Mouse (Mus musculus): ENCODE results near the gene Atp1b1.

The Atp1b1 gene

DNA sequence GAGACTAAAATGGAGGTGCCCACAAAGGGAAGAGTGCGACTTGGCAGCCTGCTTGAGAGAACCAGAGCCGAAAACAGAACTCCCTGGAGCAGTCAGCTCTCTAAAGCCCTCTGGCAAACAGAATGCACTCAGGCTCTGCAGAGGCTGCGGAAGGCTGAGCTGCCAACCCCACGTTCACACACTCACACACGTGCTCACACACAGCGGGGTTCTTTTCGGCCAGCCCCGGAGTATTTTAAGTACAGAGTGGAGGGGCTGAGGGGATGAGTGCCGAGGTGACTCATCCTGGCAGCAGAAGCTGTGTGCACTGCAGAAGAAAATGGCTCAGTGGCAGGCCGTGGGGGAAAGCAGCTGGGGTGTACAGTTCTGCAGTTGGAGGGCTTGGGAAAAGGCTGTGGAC, 3.6 kb upstream of the Atp1b1 start:
- DNase-seq, result peak; percentile 75

DNA sequence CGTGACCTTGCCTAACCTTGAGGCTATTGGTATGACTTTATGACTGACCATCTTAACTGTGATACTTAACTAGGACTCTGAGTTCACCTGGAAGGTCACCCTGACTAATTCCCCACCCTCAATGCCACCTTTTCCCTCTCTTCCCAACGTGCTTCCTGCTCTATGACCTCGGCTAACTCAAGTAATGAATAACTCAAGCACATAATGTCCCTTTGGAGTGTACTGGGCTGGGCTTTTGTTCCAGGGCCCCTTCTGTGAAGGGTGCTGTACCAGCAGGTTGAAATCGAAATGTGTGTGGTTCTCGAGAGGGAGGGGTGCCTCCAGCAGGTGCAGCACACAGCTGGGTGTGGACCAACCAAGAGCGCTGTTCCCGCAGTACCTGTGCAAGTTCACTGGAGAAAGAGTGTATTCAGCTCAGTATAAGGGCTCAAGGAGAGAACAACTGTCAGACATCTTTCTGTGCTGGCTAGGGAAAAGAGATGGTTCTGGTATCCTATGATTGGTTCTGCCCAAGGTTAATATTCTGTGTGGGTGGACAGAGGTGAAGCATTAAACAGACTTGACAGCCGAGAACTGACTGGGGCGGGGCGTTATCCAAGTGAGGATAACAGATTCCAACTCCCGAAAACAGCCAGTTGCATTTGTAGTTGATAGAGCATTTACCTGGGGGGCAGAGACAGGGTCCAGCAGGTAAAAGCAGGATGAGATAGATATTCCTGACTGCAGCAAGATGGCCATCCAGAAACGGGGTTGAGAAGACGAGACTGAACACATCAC, 3.0 kb upstream of the Atp1b1 start:
- no peak for DNase-seq

DNA sequence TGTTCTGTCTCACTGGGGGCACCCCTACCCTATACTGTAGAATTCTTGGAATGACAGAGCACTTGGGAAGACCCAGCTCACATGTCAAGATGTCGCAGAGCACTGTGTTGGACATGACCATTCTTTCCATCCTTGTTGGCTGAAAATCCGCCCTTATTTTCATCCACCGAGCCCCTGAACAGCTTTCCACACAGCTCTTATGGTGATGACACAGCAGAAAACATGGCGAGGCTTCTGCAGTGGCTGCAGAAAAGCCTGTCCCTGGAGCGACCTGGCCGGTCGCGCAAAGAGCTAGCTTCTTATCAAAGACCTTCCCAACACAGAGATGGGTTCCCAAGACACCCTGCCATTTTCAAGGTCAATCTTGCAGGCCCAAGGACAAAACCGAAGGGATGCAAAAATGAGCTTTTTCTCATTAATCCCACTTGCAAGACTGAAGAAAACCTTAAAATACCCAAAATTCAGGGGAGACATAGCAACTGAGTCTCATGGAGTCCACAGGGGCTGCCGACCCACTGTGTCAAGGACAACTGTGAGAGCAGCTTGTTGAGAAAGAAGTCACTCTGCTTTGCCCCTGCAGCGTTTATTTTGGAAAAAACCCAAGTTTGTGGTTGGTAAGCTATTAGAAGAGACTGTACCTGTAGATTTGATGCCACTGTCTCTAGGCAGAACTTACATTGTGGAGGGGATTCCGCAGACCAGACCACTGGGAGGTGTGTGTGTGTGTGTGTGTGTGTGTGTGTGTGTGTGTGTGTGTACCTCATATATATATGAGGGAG, 1.2 kb upstream of the Atp1b1 start:
- no peak for DNase-seq

GRCm38 (mm10) chr1:164458621-164459051, 481 bp upstream of the Atp1b1 start:
- no peak for DNase-seq

DNA sequence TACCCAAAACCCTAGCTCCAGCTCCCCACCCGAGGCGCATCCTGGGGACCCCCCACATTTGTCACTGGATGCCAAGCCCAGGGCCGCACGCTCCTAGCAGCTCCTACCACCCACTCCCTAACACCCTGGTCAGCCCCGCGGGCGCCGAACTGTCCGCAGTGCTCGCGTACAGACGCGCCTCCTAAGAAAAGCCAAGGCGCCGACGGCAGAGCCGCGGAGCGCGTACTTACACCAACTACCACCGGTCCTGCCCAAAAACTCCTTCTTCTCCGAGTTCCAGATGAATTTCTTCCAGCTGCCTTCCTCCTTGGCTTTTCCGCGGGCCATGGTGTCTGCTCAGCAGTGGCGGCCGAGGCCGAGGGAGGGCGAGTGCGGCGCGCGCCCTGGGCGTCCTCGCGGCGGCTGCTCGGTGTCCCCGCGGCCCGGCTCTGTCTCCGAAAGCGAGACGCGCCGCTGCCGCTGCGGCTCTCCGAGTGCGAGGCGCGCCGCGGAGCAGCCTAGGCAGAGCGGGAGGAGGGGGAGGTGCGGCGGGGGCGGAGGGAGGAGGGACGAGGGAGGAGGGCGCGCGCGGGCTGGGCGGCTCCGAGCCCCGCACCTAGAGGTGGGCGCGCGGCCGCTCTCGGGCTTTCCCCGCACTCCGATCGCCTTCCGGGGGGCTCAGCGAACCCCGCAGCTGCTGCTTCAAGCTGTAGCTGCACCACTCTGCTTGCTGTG, 467 bp downstream of the Atp1b1 start:
- peak; percentile 53 for DNase-seq

DNA sequence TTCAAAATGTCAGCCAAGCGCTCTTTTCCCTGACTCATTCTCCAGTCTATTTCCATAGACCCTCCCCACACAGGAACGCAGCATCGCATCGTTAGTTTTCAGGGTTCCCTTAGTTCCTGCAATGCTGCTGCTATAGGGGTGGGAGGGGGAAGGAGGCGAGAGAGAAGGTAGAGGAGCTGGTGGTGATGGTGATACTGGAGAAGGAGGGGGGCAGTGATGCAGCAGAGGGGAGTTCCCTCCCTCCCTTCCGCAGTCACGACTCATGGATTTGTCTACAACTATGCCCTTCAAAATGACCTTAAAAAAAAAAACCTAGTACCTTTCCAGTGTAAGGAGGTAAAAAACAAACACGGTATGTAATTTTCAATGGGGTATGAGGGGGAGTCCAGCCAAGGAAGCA, 1.4 kb downstream of the Atp1b1 start:
- DNase-seq, result peak; percentile 47

- DNase-seq, result peak; percentile 58
Measured at GRCm38 (mm10) chr1:164456065-164456464, 2.1 kb downstream of the Atp1b1 start.

DNA sequence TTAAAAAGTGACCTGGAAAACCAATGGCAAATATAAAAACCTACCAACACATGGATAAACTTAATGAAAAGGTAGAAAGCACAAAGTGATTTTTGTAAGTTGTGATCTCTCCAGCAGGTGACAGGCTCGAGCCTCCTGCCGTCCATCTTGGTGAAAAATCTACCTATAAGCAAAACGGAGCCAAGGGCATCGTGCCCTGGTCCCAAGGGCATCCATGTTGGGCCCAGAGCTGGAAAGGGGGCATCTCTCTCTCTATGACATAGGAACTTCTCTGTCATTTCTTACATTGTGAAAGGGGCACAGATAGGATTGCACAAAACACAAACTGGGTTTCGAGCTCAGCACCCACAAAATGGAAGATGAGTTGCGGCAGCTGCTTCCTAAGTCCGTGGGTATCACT, 2.5 kb downstream of the Atp1b1 start:
- DNase-seq, result peak; percentile 52

GRCm38 (mm10) chr1:164454747-164455400, 3.3 kb downstream of the Atp1b1 start:
- DNase-seq, result peak; percentile 61

DNA sequence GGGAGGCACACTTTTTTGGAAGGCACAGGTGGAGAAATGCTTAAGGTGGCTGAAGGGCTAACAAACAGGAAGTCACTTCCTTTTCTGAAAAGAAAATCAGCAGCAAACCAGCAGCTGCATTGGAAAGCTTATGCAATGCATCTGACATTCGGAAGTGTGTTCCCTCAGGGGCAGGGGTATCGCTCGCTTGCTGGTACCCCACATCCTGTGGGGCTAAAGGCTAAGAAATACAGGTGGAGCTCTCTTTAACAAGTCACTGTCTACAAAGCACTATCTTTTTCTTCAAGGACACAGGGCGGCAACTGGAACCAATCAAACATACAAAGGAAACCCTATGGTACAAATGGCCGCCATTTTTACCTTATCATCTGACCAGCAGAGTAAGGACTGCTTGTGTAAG, 4.4 kb downstream of the Atp1b1 start:
- no peak for DNase-seq

GRCm38 (mm10) chr1:164453146-164453545, 5.0 kb downstream of the Atp1b1 start:
- DNase-seq, result no peak

DNA sequence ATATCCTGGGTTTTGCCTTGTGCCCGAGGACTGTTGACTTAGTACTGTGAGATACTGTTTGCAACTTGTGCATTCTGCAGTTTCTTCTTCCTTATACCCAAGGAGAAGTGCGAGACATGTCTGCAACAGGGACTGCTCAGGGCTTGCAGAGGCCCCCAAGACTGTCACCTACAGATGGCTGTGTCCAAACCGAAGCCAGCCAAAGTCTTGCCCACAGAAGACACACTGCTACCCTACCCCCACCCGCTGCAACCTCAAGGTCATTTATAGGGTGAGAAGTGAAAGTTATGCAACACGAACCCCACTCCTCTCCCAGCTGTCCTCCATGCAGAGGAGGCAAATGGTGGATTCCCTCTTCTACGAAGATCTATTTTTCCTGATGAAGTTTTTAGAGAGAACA, 5.6 kb downstream of the Atp1b1 start:
- DNase-seq, result no peak

DNA sequence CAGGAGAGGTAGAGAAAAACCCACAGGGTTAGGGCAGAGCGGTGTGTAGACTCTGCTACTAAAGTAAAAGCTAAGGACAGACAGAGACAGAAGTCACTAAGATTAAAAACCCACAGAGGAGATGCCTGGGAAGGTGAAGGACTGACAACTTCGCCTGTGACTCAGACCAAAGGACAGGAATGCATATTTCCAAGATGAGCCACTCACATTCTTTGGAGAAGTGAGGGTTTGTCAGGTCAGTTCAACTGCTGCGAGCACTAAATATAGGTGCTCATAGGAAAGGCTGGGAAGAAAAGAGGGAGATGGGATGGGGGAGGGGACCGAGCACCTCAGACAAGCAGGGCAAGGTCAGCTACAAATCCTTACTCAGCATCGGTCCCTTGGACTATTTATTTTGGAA, 6.8 kb downstream of the Atp1b1 start:
- DNase-seq, result no peak

GRCm38 (mm10) chr1:164450644-164451043, 7.5 kb downstream of the Atp1b1 start:
- DNase-seq, result no peak

DNA sequence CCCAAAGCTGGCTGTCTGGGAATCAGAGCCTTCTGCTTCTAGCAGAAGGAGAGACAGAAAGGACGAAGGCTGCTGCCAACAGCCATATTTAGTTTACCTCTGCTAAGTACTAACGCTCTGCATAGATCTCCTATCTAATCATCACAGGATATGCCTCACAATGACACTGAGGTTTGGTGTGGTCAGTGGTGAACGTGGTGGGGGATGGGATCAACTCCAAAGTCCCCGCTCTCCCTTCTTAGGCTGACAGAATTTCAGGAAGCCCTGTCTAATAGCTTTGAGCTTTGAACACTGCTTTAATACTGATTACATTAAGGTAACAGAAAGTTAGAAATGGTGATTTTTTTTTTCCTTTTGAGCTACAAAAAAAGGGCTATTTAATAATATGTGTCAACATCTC, 7.9 kb downstream of the Atp1b1 start:
- DNase-seq, result no peak

- no peak for DNase-seq
Measured at GRCm38 (mm10) chr1:164449626-164450025, 8.5 kb downstream of the Atp1b1 start.

DNA sequence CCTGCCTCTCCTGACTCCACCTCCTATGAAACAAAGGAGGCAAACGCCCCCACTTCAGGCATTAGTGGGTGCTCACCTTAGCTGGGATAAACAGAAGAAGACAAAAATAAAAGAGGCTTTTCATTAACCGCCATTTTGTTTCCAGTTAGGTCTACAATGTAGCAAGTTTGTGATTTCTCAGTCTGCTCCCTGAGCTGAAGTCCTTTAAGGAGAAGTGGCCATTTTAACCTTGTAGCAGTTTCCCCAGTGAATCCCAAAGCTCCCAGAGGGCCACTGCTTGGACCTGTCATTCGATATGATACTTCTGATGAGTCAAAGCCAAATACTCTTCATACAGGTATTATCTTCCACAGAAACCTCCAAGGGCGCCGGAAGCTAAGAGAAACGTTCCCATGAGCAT, 10.6 kb downstream of the Atp1b1 start:
- DNase-seq, result no peak

GRCm38 (mm10) chr1:164446535-164446934, 11.6 kb downstream of the Atp1b1 start:
- DNase-seq, result no peak

GRCm38 (mm10) chr1:164445620-164446162, 12.5 kb downstream of the Atp1b1 start:
- DNase-seq, result no peak

DNA sequence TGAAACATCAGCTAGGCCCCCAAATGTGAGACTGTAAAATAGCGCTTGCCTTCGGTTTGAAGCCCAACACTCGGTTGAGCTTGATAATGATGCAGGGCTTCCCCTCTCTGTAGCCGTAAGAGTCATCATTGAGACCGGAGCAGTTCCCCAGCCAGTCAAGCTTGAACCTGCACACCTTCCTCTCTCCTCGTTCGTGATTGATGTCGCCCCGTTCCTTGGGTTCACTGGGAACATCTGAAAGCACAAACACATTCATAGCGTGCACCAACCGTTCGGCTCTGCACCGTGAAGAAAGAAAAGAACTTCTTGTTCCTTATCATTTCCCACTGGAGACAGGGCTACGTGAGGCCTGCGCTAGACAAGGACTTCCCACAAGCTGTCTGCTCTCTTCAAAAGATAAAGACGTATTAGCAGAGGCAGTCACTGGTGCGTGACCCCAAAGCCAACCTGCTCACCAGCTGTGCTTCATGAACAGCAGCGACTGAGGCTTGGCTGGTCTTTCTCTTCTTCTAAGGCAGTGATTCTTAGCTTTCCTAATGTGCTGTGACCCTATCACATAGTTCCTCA, 16.7 kb downstream of the Atp1b1 start:
- DNase-seq, result no peak

DNA sequence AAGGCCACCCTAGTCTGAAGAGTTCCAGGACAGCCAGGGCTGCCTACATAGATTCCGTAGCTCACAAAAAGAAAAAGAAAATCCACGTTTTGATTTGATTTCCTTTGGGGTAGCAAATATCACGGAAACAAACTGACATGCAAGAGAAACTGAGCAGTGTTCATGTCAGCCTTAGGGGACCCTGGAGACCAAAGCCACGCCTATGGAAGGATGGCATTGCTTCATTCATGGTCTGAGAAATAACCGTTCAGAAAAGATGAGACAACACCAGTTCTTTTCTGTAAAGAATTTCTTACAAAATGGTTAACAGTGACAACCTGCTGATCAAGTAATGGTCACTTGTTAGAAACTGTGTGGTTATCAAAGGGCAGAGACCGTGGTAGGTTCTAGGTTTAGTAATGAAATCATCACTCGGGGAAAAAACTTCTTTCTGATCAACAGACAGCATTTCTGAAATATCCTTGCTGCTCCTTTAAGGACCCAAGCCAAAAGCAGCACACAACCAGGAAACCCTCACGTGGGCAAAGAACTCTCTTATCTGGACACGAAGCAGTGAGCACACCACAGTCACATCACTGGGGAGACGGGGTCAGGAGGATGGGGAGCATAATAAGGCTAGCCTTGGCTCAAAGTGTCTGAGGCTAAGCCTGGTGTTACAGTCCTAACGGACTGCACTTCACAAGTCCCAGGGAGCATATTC, 17.3 kb downstream of the Atp1b1 start:
- DNase-seq, result no peak

GRCm38 (mm10) chr1:164440230-164440629, 17.9 kb downstream of the Atp1b1 start:
- DNase-seq, result no peak
